Mouse (Mus musculus) heart, embryonic 16.5 days (tissue): ENCODE results near the gene Ccdc158. TPM values are rescaled to one million over a fixed set of nuclear protein-coding genes. Genes with fewer than 3 reads are reported as not detected.

ENCODE experiments used
- ATAC-seq: fragments of 200-750 bp; cut with Nextera tagmentation; replicated peaks from 2 replicates; pipeline ENCODE4 v1.8.0; 2017; ENCODE audit warnings: moderate number of reproducible peaks; ENCODE audit not compliant: insufficient read depth, low FRiP score; ENCODE audit errors: extremely low read depth
- H3K27ac ChIP-seq: fragments of 300-500 bp; sonication (generic); 2 replicates; pipeline ENCODE4 v1.5.1; 2014; ENCODE audit warnings: mild to moderate bottlenecking, low read length, control low read depth, moderate library complexity
- H3K27me3 ChIP-seq: fragments of 300-500 bp; sonication (generic); 2 replicates; pipeline ENCODE4 v1.6.1; 2014; ENCODE audit warnings: low read length, mixed read lengths; ENCODE audit not compliant: control insufficient read depth, insufficient read depth
- H3K36me3 ChIP-seq: fragments of 300-500 bp; sonication (generic); 2 replicates; pipeline ENCODE4 v1.6.1; 2014; ENCODE audit not compliant: control insufficient read depth, insufficient read depth
- H3K4me1 ChIP-seq: fragments of 300-500 bp; sonication (generic); 2 replicates; pipeline ENCODE4 v1.6.1; 2014; ENCODE audit warnings: low read length, mixed read lengths; ENCODE audit not compliant: control insufficient read depth, insufficient read depth
- H3K4me2 ChIP-seq: fragments of 300-500 bp; sonication (generic); 2 replicates; pipeline ENCODE4 v1.6.1; 2014; ENCODE audit warnings: low read depth, mild to moderate bottlenecking, control low read depth, low read length
- H3K4me3 ChIP-seq: fragments of 300-500 bp; sonication (generic); 2 replicates; pipeline ENCODE4 v1.5.1; 2014; ENCODE audit warnings: mild to moderate bottlenecking, control low read depth, low read length
- H3K9ac ChIP-seq: fragments of 300-500 bp; sonication (generic); 2 replicates; pipeline ENCODE4 v1.6.1; 2014; ENCODE audit warnings: low read length, control low read depth
- H3K9me3 ChIP-seq: fragments of 300-500 bp; sonication (generic); replicated peaks from 2 replicates; pipeline ENCODE4 v1.6.1; 2016; ENCODE audit warnings: low read length; ENCODE audit not compliant: control insufficient read depth
- WGBS: fragments of 180-500 bp; shearing (Covaris S2); extraction: QIAGEN DNeasy Blood & Tissue Kit; methylation state at CpG from one replicate; pipeline ENCODE4 v1.1.7; 2014; 5-methylcytosine and 5-hydroxymethylcytosine counted together
- polyA plus RNA-seq: library from polyadenylated mRNA; unstranded; fragments of >200 nt; fragmentation: Nextera tagmentation; extraction: Ambion mirVana; gene quantifications from 2 replicates; pipeline ENCODE4 v1.2.1, GENCODE M21; 2015

Ccdc158 gene
- polyA plus RNA-seq, 1 experiment from 2014 or later = 0.81 TPM

DNA sequence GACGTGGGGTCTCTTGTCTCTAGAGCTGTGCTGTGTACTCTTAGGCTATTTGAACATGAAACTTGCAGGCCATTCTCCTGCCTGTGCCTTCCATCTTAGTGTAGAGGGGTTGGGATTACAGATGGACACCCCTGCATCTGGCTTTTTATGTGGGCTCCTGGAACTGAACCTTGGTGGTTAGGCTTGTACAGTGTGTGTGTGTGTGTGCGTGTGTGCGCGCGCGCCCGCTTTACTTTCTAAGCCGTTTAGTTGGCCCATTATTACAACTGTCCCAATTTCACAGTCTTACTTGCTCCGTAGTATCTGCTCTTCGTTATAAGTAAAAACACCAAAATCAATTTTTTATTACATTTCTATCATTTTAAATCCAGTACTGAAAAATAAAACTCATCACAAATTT is 6.8 kb upstream of the Ccdc158 start:
- Histone ChIP-seq H3K9me3 (no peaks in the 10 kb centered on the region), H3K36me3 (no peaks in the 10 kb centered on the region), H3K4me3 (no peak overlapping the region), H3K27me3 (0 out of 2 replicates have a peak, but pooled peaks cover 2% of the 10 kb centered on the region), H3K4me2 (no peak overlapping the region), H3K9ac (no peak overlapping the region), H3K4me1 (no peaks in the 10 kb centered on the region), H3K27ac (no peak overlapping the region)
- ATAC-seq = no peak
- 91% methylated on average over 10 of the region's 10 CpGs for WGBS

DNA sequence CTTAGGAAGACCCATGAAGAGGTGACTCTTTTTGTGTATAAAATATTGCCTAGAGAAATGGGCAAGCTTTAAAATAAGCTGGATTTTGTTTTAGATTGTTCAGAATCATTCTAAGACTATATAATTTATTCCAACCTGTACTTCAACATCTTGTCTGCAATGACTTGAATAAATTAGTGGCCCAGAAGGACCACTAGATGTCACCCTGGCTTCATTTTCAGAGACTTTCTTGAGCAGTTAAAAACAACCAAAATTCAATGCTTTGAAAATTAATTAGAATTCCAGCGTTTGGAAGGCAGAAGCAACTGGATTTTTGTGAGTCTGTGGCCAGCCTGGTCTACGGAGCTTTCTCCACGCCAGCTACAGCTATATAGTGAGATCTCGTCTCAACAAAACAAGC is 4.4 kb upstream of the Ccdc158 start:
- no peak overlapping the region for H3K4me2 ChIP-seq
- 0 out of 2 replicates have a peak, but pooled peaks cover 2% of the 10 kb centered on the region for H3K27me3 ChIP-seq
- no peak for ATAC-seq
- H3K9ac ChIP-seq = no peak overlapping the region
- H3K27ac ChIP-seq = no peak overlapping the region
- no peaks in the 10 kb centered on the region for H3K9me3 ChIP-seq
- 25% methylated on average over 4 of the region's 4 CpGs for WGBS
- H3K4me3 ChIP-seq = no peak overlapping the region
- no peaks in the 10 kb centered on the region for H3K36me3 ChIP-seq
- peaks cover 8% of the 10 kb centered on the region; the same call in 1 of the 2 replicates for H3K4me1 ChIP-seq

DNA sequence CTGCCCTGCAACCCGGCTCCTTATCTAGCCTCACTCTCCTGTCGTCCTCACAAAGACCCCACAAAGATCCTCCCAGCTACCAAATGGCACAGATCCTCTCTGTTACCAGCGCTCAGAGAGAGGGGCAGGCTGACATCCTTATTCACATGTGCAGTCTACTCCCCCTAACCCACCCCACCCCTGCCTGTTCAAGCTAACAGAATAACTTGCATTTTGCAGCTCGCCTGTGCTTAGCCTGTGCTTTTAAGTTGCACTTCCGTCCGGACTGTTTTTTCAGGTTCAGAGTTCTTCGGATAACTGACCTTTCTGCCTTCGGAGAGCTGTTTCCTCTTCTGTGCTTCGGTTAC is 476 bp upstream of the Ccdc158 start:
- Histone ChIP-seq H3K4me3 (peak overlapping the region; percentile 47), H3K27me3 (no peaks in the 10 kb centered on the region), H3K4me2 (peak overlapping the region; percentile 71), H3K4me1 (peaks cover 11% of the 10 kb centered on the region; the same call in 1 of the 2 replicates), H3K9ac (peak overlapping the region; percentile 11; the same call in 1 of the 2 replicates), H3K36me3 (no peaks in the 10 kb centered on the region), H3K27ac (no peak overlapping the region), H3K9me3 (no peaks in the 10 kb centered on the region)
- ATAC-seq = no peak; the same call in 1 of the 2 replicates
- WGBS = 2% methylated on average over 9 of the region's 9 CpGs

DNA sequence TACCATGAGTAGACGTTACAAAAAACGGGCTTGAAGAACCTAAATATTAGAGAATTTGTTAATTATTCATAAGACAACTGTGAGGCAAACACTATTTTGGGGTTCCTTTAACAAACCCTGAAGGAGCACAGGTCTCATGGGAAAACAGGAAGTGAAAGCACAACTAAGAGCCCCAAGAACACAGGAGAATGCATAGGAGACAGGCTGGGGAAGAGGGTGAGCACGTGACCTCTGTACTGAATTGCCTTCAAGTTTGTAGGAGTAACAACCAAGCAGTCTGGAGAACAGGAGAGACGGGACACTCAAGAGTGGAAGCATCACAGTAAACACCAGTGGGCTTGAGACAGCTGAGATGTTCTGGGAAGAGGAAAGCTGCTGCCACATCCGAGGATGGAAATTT is 8.2 kb downstream of the Ccdc158 start:
- Histone ChIP-seq H3K27me3 (no peaks in the 10 kb centered on the region), H3K4me2 (no peak overlapping the region), H3K36me3 (no peaks in the 10 kb centered on the region), H3K9me3 (no peaks in the 10 kb centered on the region), H3K9ac (no peak overlapping the region), H3K4me1 (no peaks in the 10 kb centered on the region), H3K4me3 (no peak overlapping the region), H3K27ac (no peak overlapping the region)
- no peak for ATAC-seq
- WGBS = 81% methylated on average over 5 of the region's 5 CpGs

DNA sequence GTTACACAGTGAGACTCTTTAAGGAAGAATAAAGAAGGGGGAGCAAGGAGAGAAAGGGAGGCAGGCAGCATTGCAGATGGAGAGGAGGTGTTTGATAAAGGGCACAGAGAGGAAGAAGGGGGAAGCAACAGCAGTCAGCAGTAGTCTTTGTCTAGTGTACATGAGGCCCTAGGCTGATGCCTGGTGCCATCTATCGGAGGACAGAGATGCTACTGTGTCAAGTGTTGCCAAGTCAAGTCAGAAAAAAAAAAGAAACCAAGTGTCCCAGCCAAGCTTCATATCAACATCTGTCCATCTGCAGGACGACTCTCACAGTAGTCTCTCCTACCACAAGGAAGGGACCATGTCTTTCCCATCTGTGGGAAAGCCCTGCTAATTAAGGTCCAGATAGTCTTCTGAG is 10.8 kb downstream of the Ccdc158 start:
- ATAC-seq = no peak
- Histone ChIP-seq H3K9ac (no peak overlapping the region), H3K27ac (no peak overlapping the region), H3K27me3 (no peaks in the 10 kb centered on the region), H3K4me1 (no peaks in the 10 kb centered on the region), H3K4me2 (no peak overlapping the region), H3K9me3 (no peaks in the 10 kb centered on the region), H3K4me3 (no peak overlapping the region), H3K36me3 (no peaks in the 10 kb centered on the region)
- WGBS = 55% methylated on average over 2 of the region's 2 CpGs

DNA sequence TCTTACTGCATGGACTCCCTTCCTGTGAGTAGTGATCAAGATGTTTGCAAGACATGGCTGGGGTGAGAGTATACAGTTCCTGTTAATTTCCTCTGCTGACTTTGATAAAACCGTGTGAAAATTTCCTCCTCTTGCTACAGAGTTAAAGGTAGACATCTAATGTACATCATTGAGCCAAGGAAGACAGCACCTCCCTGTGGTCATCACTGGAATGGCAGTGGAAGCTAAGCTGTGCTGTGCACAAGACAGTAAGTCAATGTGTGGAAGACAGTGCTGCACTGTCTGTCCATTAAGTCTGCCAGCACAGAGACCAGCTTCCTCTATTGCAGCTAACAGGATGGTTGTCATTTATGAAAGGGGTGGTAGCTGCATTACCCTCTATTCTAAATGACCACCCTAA is 18.8 kb downstream of the Ccdc158 start:
- no peak for ATAC-seq
- no peaks in the 10 kb centered on the region for H3K4me1 ChIP-seq
- H3K36me3 ChIP-seq = no peaks in the 10 kb centered on the region
- no peak overlapping the region for H3K4me2 ChIP-seq
- H3K27ac ChIP-seq = no peak overlapping the region
- H3K9me3 ChIP-seq = no peaks in the 10 kb centered on the region
- no peaks in the 10 kb centered on the region for H3K27me3 ChIP-seq
- H3K4me3 ChIP-seq = no peak overlapping the region
- no peak overlapping the region for H3K9ac ChIP-seq
- WGBS = 0% methylated on average over 1 of the region's 1 CpGs

DNA sequence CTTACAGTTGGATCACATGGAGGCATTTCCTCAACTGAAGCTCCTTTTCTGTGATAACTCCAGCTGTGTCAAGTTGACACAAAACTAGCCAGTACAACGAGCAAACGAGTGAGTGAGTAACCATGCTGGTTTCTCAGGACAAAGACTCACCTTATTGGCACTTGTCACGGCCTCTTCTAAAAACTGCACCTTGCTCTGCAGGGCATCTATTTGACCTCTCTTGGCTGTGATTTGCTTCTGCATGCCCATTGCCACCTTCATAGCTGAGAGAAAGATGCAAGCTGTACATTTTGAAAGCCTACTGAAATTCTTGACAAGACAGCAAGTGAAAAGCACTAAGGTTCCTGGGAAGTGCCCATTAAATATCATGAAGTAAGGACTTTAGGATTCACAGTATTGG is 34.2 kb downstream of the Ccdc158 start:
- Histone ChIP-seq H3K4me3 (no peak overlapping the region), H3K4me2 (no peak overlapping the region), H3K9me3 (no peaks in the 10 kb centered on the region), H3K27ac (no peak overlapping the region), H3K9ac (no peak overlapping the region), H3K4me1 (peaks cover 2% of the 10 kb centered on the region; the same call in 1 of the 2 replicates), H3K27me3 (no peaks in the 10 kb centered on the region), H3K36me3 (no peaks in the 10 kb centered on the region)
- ATAC-seq = no peak
- 87% methylated on average over 3 of the region's 3 CpGs for WGBS

DNA sequence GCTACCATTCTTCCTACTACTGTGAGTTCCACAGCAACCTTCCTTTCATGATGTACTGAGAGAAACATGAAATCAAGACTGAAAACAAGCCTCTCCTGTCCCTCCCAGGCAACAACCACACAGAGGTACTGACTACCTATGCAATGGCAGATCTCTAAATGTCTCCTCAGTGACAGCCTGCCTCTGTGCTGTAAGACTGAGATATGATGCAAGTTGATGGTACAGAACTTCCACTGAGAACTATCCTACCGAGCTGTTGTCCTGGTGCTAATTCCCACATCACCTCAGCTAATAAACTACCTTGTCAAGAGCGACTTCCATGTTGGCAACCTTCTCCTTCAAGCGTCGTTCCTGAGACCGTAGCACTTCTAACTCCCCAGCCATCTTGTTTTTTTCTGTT is 39.2 kb downstream of the Ccdc158 start:
- Histone ChIP-seq H3K36me3 (no peaks in the 10 kb centered on the region), H3K9ac (no peak overlapping the region), H3K4me1 (no peaks in the 10 kb centered on the region), H3K9me3 (no peaks in the 10 kb centered on the region), H3K27me3 (no peaks in the 10 kb centered on the region), H3K27ac (no peak overlapping the region), H3K4me3 (no peak overlapping the region), H3K4me2 (no peak overlapping the region)
- WGBS = 81% methylated on average over 5 of the region's 5 CpGs
- no peak for ATAC-seq

DNA sequence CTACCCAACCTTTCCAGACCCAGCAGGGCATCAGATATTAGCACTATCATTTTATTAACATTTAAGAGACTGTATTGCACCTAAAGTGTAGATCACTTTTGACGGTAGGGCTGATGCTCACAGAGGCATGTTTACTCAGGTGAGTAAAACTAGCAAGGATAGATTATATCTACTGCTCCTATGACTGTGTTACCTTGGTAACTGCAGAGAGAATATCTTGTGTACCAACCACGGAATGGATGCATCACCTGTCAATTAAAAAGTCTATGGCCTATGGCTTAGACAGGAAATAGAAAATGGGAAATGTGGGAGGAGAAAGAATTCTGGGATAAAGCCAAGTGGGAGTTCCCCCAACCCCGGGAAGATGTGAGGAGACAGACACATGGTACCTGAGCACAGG is 40.2 kb downstream of the Ccdc158 start:
- no peaks in the 10 kb centered on the region for H3K9me3 ChIP-seq
- H3K4me3 ChIP-seq = no peak overlapping the region
- no peak overlapping the region for H3K9ac ChIP-seq
- no peaks in the 10 kb centered on the region for H3K36me3 ChIP-seq
- H3K4me1 ChIP-seq = no peaks in the 10 kb centered on the region
- WGBS = 69% methylated on average over 3 of the region's 3 CpGs
- no peak overlapping the region for H3K27ac ChIP-seq
- no peaks in the 10 kb centered on the region for H3K27me3 ChIP-seq
- no peak for ATAC-seq
- no peak overlapping the region for H3K4me2 ChIP-seq

DNA sequence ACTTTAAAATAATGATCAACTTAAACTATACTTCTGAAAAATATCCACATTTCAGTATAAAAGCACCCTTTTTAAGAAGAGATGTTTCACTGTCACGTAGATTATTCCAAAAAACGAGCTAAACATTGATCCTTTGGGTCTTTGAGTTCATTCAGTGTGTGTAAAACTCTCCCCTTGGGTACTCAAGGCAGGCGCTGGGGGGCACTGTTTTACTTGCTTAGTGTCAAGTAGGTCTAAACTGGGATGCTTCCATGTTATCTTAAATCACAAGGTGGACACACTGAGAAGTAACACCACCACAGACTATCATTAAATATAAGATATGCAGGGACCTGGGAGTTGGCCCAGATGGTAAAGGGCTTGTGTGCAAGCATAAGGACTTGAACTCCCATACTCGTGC is 41.5 kb downstream of the Ccdc158 start:
- no peaks in the 10 kb centered on the region for H3K9me3 ChIP-seq
- H3K36me3 ChIP-seq = no peaks in the 10 kb centered on the region
- ATAC-seq = no peak
- no peak overlapping the region for H3K27ac ChIP-seq
- no peaks in the 10 kb centered on the region for H3K27me3 ChIP-seq
- H3K4me1 ChIP-seq = peaks cover 3% of the 10 kb centered on the region; the same call in 1 of the 2 replicates
- H3K4me2 ChIP-seq = no peak overlapping the region
- 59% methylated on average over 4 of the region's 4 CpGs for WGBS
- H3K4me3 ChIP-seq = no peak overlapping the region
- H3K9ac ChIP-seq = no peak overlapping the region
